Mouse (Mus musculus) CH12.LX (cell line): ENCODE data around the gene Colq. TPM values are rescaled to one million over a fixed set of nuclear protein-coding genes. Genes with fewer than 3 reads are reported as not detected.

Experiments used
- DNase-seq: peaks from one replicate; pipeline ENCODE4 v3.0.0-alpha.2; 2013; ENCODE audit errors: extremely low read depth
- H3K27ac ChIP-seq: 2 replicates; pipeline ENCODE4 v1.5.1; 2012; ENCODE audit warnings: low read depth, mild to moderate bottlenecking, control low read depth, moderate library complexity; ENCODE audit not compliant: insufficient read depth
- H3K27me3 ChIP-seq: replicated peaks from 2 replicates; pipeline ENCODE3; 2012; ENCODE audit warnings: inconsistent platforms
- H3K36me3 ChIP-seq, 2 experiments: replicated peaks in 1 of 2; 2 replicates each; pipeline versions ENCODE3 to v1.6.1; 2012; ENCODE audit warnings: inconsistent platforms in 1 of 2, low read length in 1 of 2, mild to moderate bottlenecking in 1 of 2, mixed read lengths in 1 of 2, moderate library complexity in 1 of 2; ENCODE audit not compliant: control insufficient read depth in 1 of 2, insufficient read depth in 1 of 2
- H3K4me1 ChIP-seq, 2 experiments: 2 replicates each; pipeline ENCODE4 v1.6.1; 2012; ENCODE audit warnings: inconsistent platforms in 1 of 2, moderate library complexity in 1 of 2; ENCODE audit not compliant: insufficient read depth in 2 of 2, control insufficient read depth in 1 of 2
- H3K4me2 ChIP-seq: 2 replicates; pipeline ENCODE4 v1.6.1; 2012; ENCODE audit warnings: low read depth, mild to moderate bottlenecking, control low read depth; ENCODE audit not compliant: poor library complexity, insufficient read depth, severe bottlenecking
- H3K4me3 ChIP-seq, 3 experiments: fragments of 150-350 bp in 1 of 3; sonication (generic) in 1 of 3; replicated peaks in 1 of 3; 2 replicates each; pipeline versions ENCODE3 to v1.5.1; 2011 to 2012; ENCODE audit warnings: low read depth in 2 of 3, low read length in 2 of 3, mild to moderate bottlenecking in 2 of 3, moderate library complexity in 2 of 3, control low read depth in 1 of 3, improper control_type of control experiment in 1 of 3, inconsistent platforms in 1 of 3, mixed read lengths in 1 of 3; ENCODE audit not compliant: poor library complexity in 1 of 3
- H3K79me2 ChIP-seq: replicated peaks from 2 replicates; pipeline ENCODE4 v1.6.1; 2012; ENCODE audit warnings: mild to moderate bottlenecking, moderate library complexity; ENCODE audit not compliant: control insufficient read depth, poor library complexity, insufficient read depth, severe bottlenecking; ENCODE audit errors: extremely low read depth
- H3K9ac ChIP-seq: 2 replicates; pipeline ENCODE4 v1.6.1; 2012; ENCODE audit warnings: low read depth, mild to moderate bottlenecking, control low read depth, moderate library complexity; ENCODE audit not compliant: insufficient read depth
- H3K9me3 ChIP-seq: replicated peaks from 2 replicates; pipeline ENCODE3; 2012; ENCODE audit warnings: low read length, inconsistent platforms, mixed read lengths
- CHD1 ChIP-seq: IDR thresholded peaks from 2 replicates; pipeline ENCODE4 v1.6.1; 2012; ENCODE audit warnings: low read depth, low read length, improper control_type of control experiment, inconsistent platforms
- CHD2 ChIP-seq: IDR thresholded peaks from 2 replicates; pipeline ENCODE4 v1.6.1; 2011; ENCODE audit warnings: low read length, improper control_type of control experiment
- CTCF ChIP-seq, 2 experiments: IDR thresholded peaks in 1 of 2; conservative IDR thresholded peaks in 1 of 2; 2 replicates each; pipeline ENCODE4 v1.5.1; 2011 to 2012; ENCODE audit warnings: low read depth in 2 of 2, low read length in 2 of 2, improper control_type of control experiment in 1 of 2, inconsistent platforms in 1 of 2, mild to moderate bottlenecking in 1 of 2, moderate library complexity in 1 of 2
- E2F4 ChIP-seq: IDR thresholded peaks from 2 replicates; pipeline ENCODE4 v1.6.1; 2011; ENCODE audit warnings: low read depth, low read length, improper control_type of control experiment; ENCODE audit not compliant: insufficient replicate concordance
- ELF1 ChIP-seq: IDR thresholded peaks from 2 replicates; pipeline ENCODE4 v1.6.1; 2014; ENCODE audit warnings: low read depth, mild to moderate bottlenecking, inconsistent platforms, low read length, improper control_type of control experiment
- ETS1 ChIP-seq: conservative IDR thresholded peaks from 2 replicates; pipeline ENCODE4 v1.6.1; 2012; ENCODE audit warnings: low read depth, mild to moderate bottlenecking, inconsistent platforms, low read length, improper control_type of control experiment, moderate library complexity
- IRF4 ChIP-seq: IDR thresholded peaks from 2 replicates; pipeline ENCODE4 v1.6.1; 2014; ENCODE audit warnings: low read depth, mild to moderate bottlenecking, inconsistent platforms, low read length, improper control_type of control experiment
- JUN ChIP-seq: IDR thresholded peaks from 2 replicates; pipeline ENCODE4 v1.6.1; 2011; ENCODE audit warnings: low read depth, mild to moderate bottlenecking, low read length, improper control_type of control experiment, moderate library complexity; ENCODE audit not compliant: insufficient read depth
- JUND ChIP-seq: conservative IDR thresholded peaks from 2 replicates; pipeline ENCODE4 v1.6.1; 2011; ENCODE audit warnings: low read depth, low read length, improper control_type of control experiment
- MAFK ChIP-seq: IDR thresholded peaks from 2 replicates; pipeline ENCODE4 v1.6.1; 2011; ENCODE audit warnings: low read length, improper control_type of control experiment; ENCODE audit not compliant: insufficient replicate concordance
- MEF2A ChIP-seq: IDR thresholded peaks from 2 replicates; pipeline ENCODE4 v1.6.1; 2014; ENCODE audit warnings: low read depth, mild to moderate bottlenecking, inconsistent platforms, low read length, improper control_type of control experiment, borderline replicate concordance
- MXI1 ChIP-seq: IDR thresholded peaks from 2 replicates; pipeline ENCODE4 v1.6.1; 2011; ENCODE audit warnings: mild to moderate bottlenecking, low read depth, low read length, improper control_type of control experiment
- NELFE ChIP-seq: IDR thresholded peaks from 2 replicates; pipeline ENCODE4 v1.6.1; 2011; ENCODE audit warnings: low read depth, low read length, improper control_type of control experiment
- SMC3 ChIP-seq: IDR thresholded peaks from 2 replicates; pipeline ENCODE4 v1.6.1; 2011; ENCODE audit warnings: low read depth, low read length, improper control_type of control experiment
- TBP ChIP-seq: conservative IDR thresholded peaks from 2 replicates; pipeline ENCODE4 v1.6.1; 2011; ENCODE audit warnings: low read depth, low read length, improper control_type of control experiment
- UBTF ChIP-seq: IDR thresholded peaks from 2 replicates; pipeline ENCODE4 v1.6.1; 2012; ENCODE audit warnings: low read depth, mild to moderate bottlenecking, inconsistent platforms, low read length, improper control_type of control experiment, moderate library complexity
- USF1 ChIP-seq: IDR thresholded peaks from 2 replicates; pipeline ENCODE4 v1.6.1; 2014; ENCODE audit warnings: low read depth, mild to moderate bottlenecking, inconsistent platforms, low read length, improper control_type of control experiment
- USF2 ChIP-seq: conservative IDR thresholded peaks from 2 replicates; pipeline ENCODE4 v1.6.1; 2011; ENCODE audit warnings: low read depth, low read length, improper control_type of control experiment
- dilution Hi-C: fragments of 300-500 bp; cut with MboI; formaldehyde crosslinking; loops from 2 replicates; pipeline ENCODE4 v1.14.3; 2020; ENCODE audit warnings: low sequenced_read_pairs; ENCODE audit not compliant: extremely low pct_unique_long_range_greater_than_20kb, extremely low pct_ligation_motif_present
- in situ Hi-C: fragments of 300-500 bp; cut with MboI; formaldehyde crosslinking; loops from 3 replicates; pipeline ENCODE4 v1.14.3; 2019; ENCODE audit warnings: low sequenced_read_pairs, low pct_ligation_motif_present, low pct_unique_long_range_greater_than_20kb, mixed read lengths
- polyA plus RNA-seq: library from polyadenylated mRNA; unstranded; fragments of >175 nt; gene quantifications from 2 replicates; pipeline ENCODE4 v1.2.1, GENCODE M21; 2012; ENCODE audit warnings: low read depth; ENCODE audit not compliant: insufficient read length
- total RNA-seq, 2 experiments: library from RNA; depleted of rRNA; stranded (reverse); fragments of 300-350 nt in 1 of 2; fragments of >200 nt in 1 of 2; gene quantifications; 2 replicates each; pipeline ENCODE4 v1.2.3; 2012 to 2014

Gene Colq
- total and polyA plus RNA-seq, 3 experiments = 1.7 to 4.6 (median 4.2) TPM

GRCm38 (mm10) chr14:31586451-31586850, 4.7 kb downstream of the Colq start:
- no peaks in the 10 kb centered on the region for H3K27me3 ChIP-seq
- H3K9me3 ChIP-seq = no peaks in the 10 kb centered on the region
- H3K36me3 ChIP-seq = no peaks in the 10 kb centered on the region
- in situ Hi-C loops = no loop called here
- no peaks in the 10 kb centered on the region; a peak in 1 of 4 replicates for H3K4me1 ChIP-seq
- no peak for DNase-seq
- H3K4me3 ChIP-seq = no peak overlapping the region
- no peak overlapping the region for H3K4me2 ChIP-seq
- TF ChIP-seq UBTF (no peak), USF2 (no peak), ELF1 (no peak), CHD1 (no peak), JUN (no peak)
- H3K79me2 ChIP-seq = no peaks in the 10 kb centered on the region
- H3K9ac ChIP-seq = no peak overlapping the region
- no peak overlapping the region for H3K27ac ChIP-seq
- dilution Hi-C loops = no loop called here

DNA sequence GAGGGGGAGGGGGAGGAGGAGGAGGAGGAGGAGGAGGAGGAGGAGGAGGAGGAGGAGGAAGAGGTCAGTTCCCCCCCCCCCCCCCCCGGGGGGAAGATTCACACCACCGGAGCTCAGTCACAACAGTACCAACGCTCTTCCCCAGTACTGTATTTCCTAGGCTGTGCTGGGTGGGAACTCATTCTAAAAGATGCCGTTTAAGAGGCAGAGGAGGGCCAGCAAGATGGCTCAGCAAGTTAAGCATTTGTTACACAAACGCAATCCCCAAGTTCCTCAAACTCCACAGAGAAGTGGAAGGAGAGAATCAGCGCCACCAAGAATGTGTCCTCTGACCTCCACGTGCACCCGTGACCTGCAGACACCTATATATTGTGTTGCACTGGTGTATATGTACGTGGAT, 8.1 kb downstream of the Colq start:
- peaks cover 0 to 3% of the 10 kb centered on the region in 2 experiments for H3K36me3 ChIP-seq
- H3K9ac ChIP-seq = no peak overlapping the region
- peaks cover 5% of the 10 kb centered on the region for H3K9me3 ChIP-seq
- no peaks in the 10 kb centered on the region; a peak in 1 of 4 replicates for H3K4me1 ChIP-seq
- no peak for TF ChIP-seq NELFE
- no peak for TF ChIP-seq MXI1
- no peak for TF ChIP-seq IRF4
- no peak for DNase-seq
- H3K79me2 ChIP-seq = no peaks in the 10 kb centered on the region
- no peak overlapping the region for H3K27ac ChIP-seq
- H3K4me2 ChIP-seq = no peak overlapping the region
- no peaks in the 10 kb centered on the region for H3K27me3 ChIP-seq
- H3K4me3 ChIP-seq = no peak overlapping the region
- in situ Hi-C loops (no loop called here), dilution Hi-C loops (no loop called here)

DNA sequence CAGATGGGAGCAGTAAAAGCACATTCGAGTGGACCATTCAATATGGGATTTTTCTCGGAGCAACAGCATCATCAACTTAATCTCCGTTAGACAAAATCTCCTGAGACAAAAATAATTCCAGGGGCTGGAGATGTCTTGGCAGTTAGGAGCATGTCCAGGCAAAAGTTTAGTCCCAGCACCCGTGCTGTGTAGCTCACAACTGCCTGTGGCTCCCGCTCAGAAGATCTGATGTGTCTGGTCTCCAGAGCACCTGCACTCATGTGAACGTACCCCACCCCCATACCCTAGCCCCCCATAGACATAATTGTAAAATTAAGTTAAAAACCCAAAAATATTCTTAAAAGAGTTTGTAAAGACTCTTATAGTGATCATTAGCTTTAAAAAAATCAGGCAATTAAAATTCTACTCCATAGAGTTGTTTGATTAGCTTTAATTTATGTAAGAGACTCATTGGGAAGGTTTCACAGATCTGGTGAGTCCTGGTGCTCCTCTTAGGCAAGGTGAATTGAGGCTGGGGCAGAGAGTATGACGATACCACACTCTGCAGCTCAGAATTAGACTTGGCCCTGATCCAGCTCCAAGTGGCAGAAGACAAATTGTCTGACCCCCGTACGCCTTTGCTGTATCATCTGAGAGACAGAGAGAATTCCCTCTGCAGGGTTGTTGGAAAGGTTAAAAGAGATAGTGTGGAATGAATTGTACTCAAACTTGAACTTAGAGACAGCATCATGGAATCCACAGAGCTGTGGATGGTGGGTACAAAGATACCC, 13.0 kb downstream of the Colq start:
- no peak overlapping the region for H3K9ac ChIP-seq
- dilution Hi-C loops = no loop called here
- H3K4me1 ChIP-seq = peaks cover 0 to 19% of the 10 kb centered on the region in 2 experiments; a peak in 3 of 4 replicates
- H3K4me2 ChIP-seq = no peak overlapping the region
- no peak for TF ChIP-seq CHD2
- no peak for TF ChIP-seq MEF2A
- TF ChIP-seq USF1 = no peak
- no peak for TF ChIP-seq USF2
- TF ChIP-seq MAFK = no peak
- no peak for TF ChIP-seq NELFE
- TF ChIP-seq JUND = no peak
- no peak for TF ChIP-seq SMC3
- TF ChIP-seq E2F4 = no peak
- no peak for TF ChIP-seq ETS1
- no peak for TF ChIP-seq TBP
- no peak for TF ChIP-seq MXI1
- no peak for TF ChIP-seq CTCF (conservative IDR thresholded peaks at IDR 0.05 in 1 of 2, IDR thresholded peaks at IDR 0.05 in 1 of 2; ENCODE audit: low read depth in 2 of 2, low read length in 2 of 2)
- no peaks in the 10 kb centered on the region for H3K79me2 ChIP-seq
- H3K4me3 ChIP-seq = no peak overlapping the region
- in situ Hi-C loops = no loop called here
- H3K27ac ChIP-seq = no peak overlapping the region
- no peak for DNase-seq
- peaks cover 0 to 3% of the 10 kb centered on the region in 2 experiments for H3K36me3 ChIP-seq
- peaks cover 5% of the 10 kb centered on the region for H3K9me3 ChIP-seq
- H3K27me3 ChIP-seq = peaks cover 4% of the 10 kb centered on the region
